10 mouse cellular contexts compared by ENCODE assay signal in the genomic region with DNA sequence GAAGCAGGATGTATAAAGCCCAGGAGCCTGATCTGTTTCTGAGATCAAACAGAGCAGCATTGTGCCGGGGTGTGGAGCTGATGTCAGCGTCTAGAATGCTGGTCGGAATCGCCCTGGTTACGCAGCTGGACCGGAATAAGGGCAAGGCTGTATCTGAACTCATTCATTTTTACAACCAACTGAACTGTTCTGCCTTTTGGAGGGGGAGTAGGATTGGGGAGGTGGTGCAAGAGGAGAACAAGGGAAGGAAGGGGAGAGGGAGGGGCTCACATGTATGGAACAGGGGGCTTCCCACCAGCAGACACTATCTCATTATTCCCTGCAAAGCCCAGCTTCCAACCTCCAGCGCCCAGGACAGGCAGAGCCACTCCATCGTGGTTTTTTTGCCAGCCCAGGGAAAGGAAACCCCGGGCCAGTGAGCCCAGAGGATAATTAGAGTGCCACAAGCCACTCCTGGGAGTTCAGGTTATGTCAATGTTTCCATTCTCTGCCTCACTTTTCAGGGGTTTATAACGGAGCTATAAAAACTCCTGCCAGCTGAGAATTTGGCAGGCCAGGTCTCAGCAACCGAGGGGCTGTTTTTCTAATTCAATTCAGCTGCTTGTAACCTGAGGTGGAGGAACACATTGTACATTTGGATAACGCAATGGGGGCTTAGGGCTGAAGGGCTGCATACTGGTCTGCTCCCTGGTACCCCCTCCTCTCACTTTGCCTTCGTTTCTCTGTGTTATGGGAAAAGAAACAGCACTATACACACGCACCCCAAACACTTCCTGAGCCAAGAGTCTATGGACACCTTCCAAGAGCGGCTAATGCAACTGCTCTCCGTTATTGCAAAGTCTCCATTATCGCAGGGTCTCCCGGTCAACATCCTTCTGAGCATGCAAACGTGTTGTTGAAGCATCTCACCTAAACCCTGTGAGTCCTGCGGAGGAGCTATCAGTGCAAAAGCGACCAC.
DNase-seq lines count a peak whose midpoint lies in the region; ATAC-seq and TF ChIP-seq lines count a peak whose summit lies in the region.
"Had no signal": no experiment of that assay in that cellular context is flagged by ENCODE, and none has a peak within 500 bp of the region (broad histone marks: within the 10 kb centered on the region; RNA-seq: fewer than 3 reads in every experiment).

No protein-coding gene starts in this region.

- no peak for TF ChIP-seq EP300 in lung, postnatal 0 days (IDR thresholded peaks at IDR 0.05)

- DNase-seq in kidney, adult 9 months = no peak
- peak; percentile 70 for DNase-seq in hindbrain, embryonic 10.5 days (ENCODE audit: low spot score)
- peak; percentile 64 for DNase-seq in lung, postnatal 0 days (ENCODE audit: low spot score)
- DNase-seq in natural killer cell, adult 2 months (ENCODE audit: low spot score in 2 of 2) = no peak
- DNase-seq in ovary, postnatal 14 days (ENCODE audit: low spot score) = no peak
- no peak for DNase-seq in urinary bladder, adult 2 months (ENCODE audit: low spot score)

- H3K27ac ChIP-seq in kidney, embryonic 15.5 days = no peak overlapping the region
- peak overlapping the region; percentile 72 for H3K27ac ChIP-seq in embryonic facial prominence, embryonic 15.5 days (replicated peaks)
- peak overlapping the region; percentile 54; the same call in 1 of the 2 replicates for H3K27ac ChIP-seq in hindbrain, embryonic 10.5 days
- H3K27ac ChIP-seq in lung, postnatal 0 days (ENCODE audit: low read length) = no peak overlapping the region

- no peaks in the 10 kb centered on the region for H3K36me3 ChIP-seq in kidney, embryonic 15.5 days
- no peaks in the 10 kb centered on the region for H3K36me3 ChIP-seq in embryonic facial prominence, embryonic 15.5 days
- no peaks in the 10 kb centered on the region for H3K36me3 ChIP-seq in hindbrain, embryonic 10.5 days
- no peaks in the 10 kb centered on the region for H3K36me3 ChIP-seq in lung, postnatal 0 days (ENCODE audit: insufficient read depth, low read length)
- H3K36me3 ChIP-seq: G1E had no signal

- H3K9ac ChIP-seq in kidney, embryonic 15.5 days = no peak overlapping the region
- no peak overlapping the region for H3K9ac ChIP-seq in embryonic facial prominence, embryonic 15.5 days
- no peak overlapping the region for H3K9ac ChIP-seq in lung, postnatal 0 days (replicated peaks; ENCODE audit: low read depth)

- no peak overlapping the region; the same call in 1 of the 2 replicates for H3K4me3 ChIP-seq in kidney, embryonic 15.5 days (replicated peaks)
- H3K4me3 ChIP-seq in embryonic facial prominence, embryonic 15.5 days (replicated peaks) = no peak overlapping the region
- 0 out of 2 replicates have a peak overlapping the region, but pooled peaks have one; percentile 3 for H3K4me3 ChIP-seq in hindbrain, embryonic 10.5 days
- H3K4me3 ChIP-seq in lung, postnatal 0 days (ENCODE audit: low read depth, low read length) = no peak overlapping the region
- H3K4me3 ChIP-seq: myocyte had no signal

- no peaks in the 10 kb centered on the region for H3K9me3 ChIP-seq in kidney, embryonic 15.5 days (replicated peaks)
- H3K9me3 ChIP-seq in embryonic facial prominence, embryonic 15.5 days (replicated peaks) = no peaks in the 10 kb centered on the region
- H3K9me3 ChIP-seq in hindbrain, embryonic 10.5 days = no peaks in the 10 kb centered on the region
- H3K9me3 ChIP-seq in lung, postnatal 0 days (ENCODE audit: low read length) = no peaks in the 10 kb centered on the region
- H3K9me3 ChIP-seq: G1E had no signal

- peaks cover 20% of the 10 kb centered on the region for H3K4me1 ChIP-seq in kidney, embryonic 15.5 days
- H3K4me1 ChIP-seq in embryonic facial prominence, embryonic 15.5 days = peaks cover 23% of the 10 kb centered on the region
- peaks cover 34% of the 10 kb centered on the region for H3K4me1 ChIP-seq in hindbrain, embryonic 10.5 days (replicated peaks)
- 0 out of 2 replicates have a peak, but pooled peaks cover 7% of the 10 kb centered on the region for H3K4me1 ChIP-seq in lung, postnatal 0 days (ENCODE audit: insufficient read depth, low read depth, low read length)

- peak; percentile 25; the same call in 1 of the 2 replicates for ATAC-seq in kidney, embryonic 15.5 days (replicated peaks; ENCODE audit: low FRiP score)
- ATAC-seq in embryonic facial prominence, embryonic 15.5 days (ENCODE audit: insufficient number of reproducible peaks, low FRiP score, low TSS enrichment, low read depth) = peak; percentile 77
- peak; percentile 85 for ATAC-seq in lung, postnatal 0 days

- TF ChIP-seq CTCF in lung, postnatal 0 days (IDR thresholded peaks at IDR 0.05) = no peak

- H3K27me3 ChIP-seq in kidney, embryonic 15.5 days = peaks cover 29% of the 10 kb centered on the region
- no peaks in the 10 kb centered on the region for H3K27me3 ChIP-seq in embryonic facial prominence, embryonic 15.5 days
- H3K27me3 ChIP-seq in hindbrain, embryonic 10.5 days (ENCODE audit: insufficient read depth, poor library complexity, severe bottlenecking) = peaks cover 79% of the 10 kb centered on the region
- no peaks in the 10 kb centered on the region for H3K27me3 ChIP-seq in lung, postnatal 0 days (replicated peaks; ENCODE audit: insufficient read depth, low read length)

- 0 out of 2 replicates have a peak overlapping the region, but pooled peaks have one; percentile 8 for H3K4me2 ChIP-seq in kidney, embryonic 15.5 days
- H3K4me2 ChIP-seq in embryonic facial prominence, embryonic 15.5 days (replicated peaks) = peak overlapping the region; percentile 32
- H3K4me2 ChIP-seq in lung, postnatal 0 days (replicated peaks; ENCODE audit: low read depth, low read length) = no peak overlapping the region

- 22% methylated on average over 21 of the region's 21 CpGs for WGBS in kidney, embryonic 15.5 days
- WGBS in embryonic facial prominence, embryonic 15.5 days = 23% methylated on average over 21 of the region's 21 CpGs
- 37% methylated on average over 21 of the region's 21 CpGs for WGBS in hindbrain, embryonic 10.5 days
- 20% methylated on average over 21 of the region's 21 CpGs for WGBS in lung, postnatal 0 days

Comparison
In these comparisons a context has a peak if more than half of its experiments do, and no peak if none do; other contexts are left out.
1. ATAC-seq: peak in every context shown above with its lines; median percentile 85 in lung, postnatal 0 days; 77 in embryonic facial prominence, embryonic 15.5 days; 25 in kidney, embryonic 15.5 days.
2. H3K27ac ChIP-seq: peak in embryonic facial prominence, embryonic 15.5 days (single experiment) and hindbrain, embryonic 10.5 days (single experiment); none in kidney, embryonic 15.5 days (single experiment) and lung, postnatal 0 days (single experiment).
3. DNase-seq: peak in hindbrain, embryonic 10.5 days (single experiment) and lung, postnatal 0 days (single experiment); none in kidney, adult 9 months (single experiment), natural killer cell, adult 2 months (0 of 2), ovary, postnatal 14 days (single experiment) and urinary bladder, adult 2 months (single experiment).